Mouse (Mus musculus) liver, postnatal 0 days (tissue): ENCODE measurements at regions not wholly inside any gene's neighbourhood (a gene's known extent, or its start where the extent isn't known, plus 50 kb on each side); places are given as distances from the start of the nearest gene placed in this dataset.

Experiments
- CTCF ChIP-seq: sonication (generic); IDR thresholded peaks from 2 replicates; pipeline ENCODE4 v1.5.1; 2016; ENCODE audit warnings: antibody characterized with exemption, low read depth
- EP300 ChIP-seq: IDR thresholded peaks from 2 replicates; pipeline ENCODE4 v1.6.1; 2016; ENCODE audit warnings: antibody characterized with exemption, low read depth, mild to moderate bottlenecking

DNA sequence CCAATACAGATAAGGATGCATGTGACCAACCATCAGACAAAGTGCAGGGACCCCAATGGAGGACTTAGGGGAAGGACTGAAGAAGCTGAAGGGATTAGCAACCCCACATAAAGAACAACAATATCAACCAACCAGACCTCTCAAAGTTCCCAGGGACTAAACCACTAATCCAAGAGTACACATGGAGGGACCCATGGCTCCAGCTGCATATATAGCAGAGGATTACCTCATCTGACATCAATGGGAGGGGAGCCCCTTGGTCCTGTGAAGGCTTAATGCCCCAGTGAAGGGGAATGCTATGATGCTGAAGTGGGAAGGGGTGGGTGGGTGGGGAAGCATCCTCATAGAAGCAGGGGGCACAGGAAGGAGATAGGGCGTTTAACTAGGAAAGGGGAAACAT is 388.6 kb upstream of the Olfm3 start:
- TF ChIP-seq CTCF (no peak), EP300 (no peak)
